Mouse (Mus musculus) lung, postnatal 10 days (tissue): ENCODE measurements around the gene Gga1.
A peak's percentile ranks its signal among the peaks of the same experiment; 100 is the strongest.

Experiments used
- DNase-seq: peaks from one replicate; pipeline ENCODE4 v3.0.0; 2021

Gga1 gene

GRCm38 (mm10) chr15:78877810-78878390, 910 bp downstream of the Gga1 start:
- peak; percentile 48 for DNase-seq

- DNase-seq = peak; percentile 73
Measured at GRCm38 (mm10) chr15:78878792-78879516, 2.0 kb downstream of the Gga1 start.

GRCm38 (mm10) chr15:78880432-78880831, 3.4 kb downstream of the Gga1 start:
- DNase-seq = no peak

- no peak for DNase-seq
Measured at GRCm38 (mm10) chr15:78881828-78882227, 4.8 kb downstream of the Gga1 start.

- DNase-seq = no peak
Measured at GRCm38 (mm10) chr15:78889401-78889853, 12.4 kb downstream of the Gga1 start.

- DNase-seq = no peak
Measured at GRCm38 (mm10) chr15:78892440-78892839, 15.4 kb downstream of the Gga1 start.

- DNase-seq = no peak
Measured at GRCm38 (mm10) chr15:78894726-78895125, 17.7 kb downstream of the Gga1 start.

GRCm38 (mm10) chr15:78895741-78896140, 18.8 kb downstream of the Gga1 start:
- DNase-seq = no peak

- peak; percentile 53 for DNase-seq
Measured at GRCm38 (mm10) chr15:78896149-78896548, 19.2 kb downstream of the Gga1 start.

GRCm38 (mm10) chr15:78897488-78897887, 20.5 kb downstream of the Gga1 start:
- DNase-seq = no peak

GRCm38 (mm10) chr15:78898507-78899001, 21.6 kb downstream of the Gga1 start:
- peak; percentile 46 for DNase-seq

- DNase-seq = no peak
Measured at GRCm38 (mm10) chr15:78899409-78899739, 22.4 kb downstream of the Gga1 start, which contains the start of gene Gm49510. Gene Gm49510, plus strand, starts transcription at chr15:78899667.

- peak; percentile 87 for DNase-seq
Measured at GRCm38 (mm10) chr15:78899740-78900584, 23.0 kb downstream of the Gga1 start, which contains the start of gene Sh3bp1. Gene Sh3bp1, plus strand, starts transcription at chr15:78899768.

GRCm38 (mm10) chr15:78900585-78901421, 23.8 kb downstream of the Gga1 start:
- peak; percentile 39 for DNase-seq

- DNase-seq = no peak
Measured at GRCm38 (mm10) chr15:78901422-78901789, 24.4 kb downstream of the Gga1 start.

GRCm38 (mm10) chr15:78903243-78903642, 26.3 kb downstream of the Gga1 start:
- peak; percentile 92 for DNase-seq

GRCm38 (mm10) chr15:78908399-78908798, 31.4 kb downstream of the Gga1 start:
- no peak for DNase-seq

- no peak for DNase-seq
Measured at GRCm38 (mm10) chr15:78908982-78909381, 32.0 kb downstream of the Gga1 start.

- peak; percentile 72 for DNase-seq
Measured at GRCm38 (mm10) chr15:78912040-78912439, 35.0 kb downstream of the Gga1 start.

- peak; percentile 98 for DNase-seq
Measured at GRCm38 (mm10) chr15:78913632-78914090, 36.7 kb downstream of the Gga1 start, which contains the start of gene Pdxp. Gene Pdxp, plus strand, starts transcription at chr15:78913919.

GRCm38 (mm10) chr15:78914091-78914822, 37.3 kb downstream of the Gga1 start:
- DNase-seq = no peak
